Mouse (Mus musculus) stomach, embryonic 16.5 days (tissue): ENCODE data around the gene Coil. TPM values are rescaled to one million over a fixed set of nuclear protein-coding genes. Genes with fewer than 3 reads are reported as not detected.
A peak's percentile ranks its signal among the peaks of the same experiment; 100 is the strongest.
"Not testable (repeated sequence)": the region's sequence is repeated elsewhere in the genome, so short reads cannot be mapped to it uniquely, and the experiment has no call there.

Source experiments
- ATAC-seq: fragments of 200-750 bp; cut with Nextera tagmentation; 2 replicates; pipeline ENCODE4 v1.8.0; 2017; ENCODE audit warnings: moderate number of reproducible peaks, moderate TSS enrichment; ENCODE audit not compliant: insufficient read depth, low FRiP score
- H3K27ac ChIP-seq: fragments of 300-500 bp; sonication (generic); 2 replicates; pipeline ENCODE4 v1.5.1; 2014; ENCODE audit warnings: low read length
- H3K27me3 ChIP-seq: fragments of 300-500 bp; sonication (generic); 2 replicates; pipeline ENCODE4 v1.6.1; 2014; ENCODE audit warnings: low read length, control low read depth, mixed read lengths; ENCODE audit not compliant: control insufficient read depth, insufficient read depth
- H3K36me3 ChIP-seq: fragments of 300-500 bp; sonication (generic); 2 replicates; pipeline ENCODE4 v1.6.1; 2014; ENCODE audit warnings: low read length; ENCODE audit not compliant: control insufficient read depth, insufficient read depth
- H3K4me1 ChIP-seq: fragments of 300-500 bp; sonication (generic); 2 replicates; pipeline ENCODE4 v1.6.1; 2014; ENCODE audit warnings: low read length, control low read depth, mixed read lengths; ENCODE audit not compliant: control insufficient read depth, insufficient read depth
- H3K4me2 ChIP-seq: fragments of 300-500 bp; sonication (generic); 2 replicates; pipeline ENCODE4 v1.6.1; 2014; ENCODE audit warnings: low read depth, low read length, mixed read lengths
- H3K4me3 ChIP-seq: fragments of 300-500 bp; sonication (generic); replicated peaks from 2 replicates; pipeline ENCODE4 v1.5.1; 2014; ENCODE audit warnings: mild to moderate bottlenecking, low read length
- H3K9ac ChIP-seq: fragments of 300-500 bp; sonication (generic); 2 replicates; pipeline ENCODE4 v1.6.1; 2014; ENCODE audit warnings: low read length
- H3K9me3 ChIP-seq: fragments of 300-500 bp; sonication (generic); replicated peaks from 2 replicates; pipeline ENCODE4 v1.6.1; 2016; ENCODE audit warnings: low read length, control low read depth; ENCODE audit not compliant: control insufficient read depth
- WGBS: fragments of 180-500 bp; shearing (Covaris S2); extraction: QIAGEN DNeasy Blood & Tissue Kit; methylation state at CpG from one replicate; pipeline ENCODE4 v1.1.7; 2014; 5-methylcytosine and 5-hydroxymethylcytosine counted together
- polyA plus RNA-seq: library from polyadenylated mRNA; unstranded; fragments of >200 nt; fragmentation: Nextera tagmentation; extraction: Ambion mirVana; gene quantifications from 2 replicates; pipeline ENCODE4 v1.2.1, GENCODE M21; 2015

The Coil gene
- polyA plus RNA-seq, 1 experiment from 2014 or later = 10.7 TPM

GRCm38 (mm10) chr11:89035552-89035951 is 65.5 kb downstream of the Coil start:
- 78% methylated on average over 3 of the region's 3 CpGs for WGBS
- Histone ChIP-seq H3K27me3 (no peaks in the 10 kb centered on the region), H3K9me3 (no peaks in the 10 kb centered on the region), H3K4me2 (no peak overlapping the region), H3K36me3 (peaks cover 4% of the 10 kb centered on the region; the same call in 1 of the 2 replicates), H3K4me1 (no peaks in the 10 kb centered on the region), H3K4me3 (no peak overlapping the region), H3K9ac (no peak overlapping the region), H3K27ac (no peak overlapping the region)
- ATAC-seq = no peak

- H3K9me3 ChIP-seq = no peaks in the 10 kb centered on the region
- H3K4me3 ChIP-seq = no peak overlapping the region
- no peak overlapping the region for H3K4me2 ChIP-seq
- no peak for ATAC-seq
- H3K27me3 ChIP-seq = no peaks in the 10 kb centered on the region
- H3K36me3 ChIP-seq = peaks cover 4% of the 10 kb centered on the region; the same call in 1 of the 2 replicates
- H3K27ac ChIP-seq = no peak overlapping the region
- H3K4me1 ChIP-seq = no peaks in the 10 kb centered on the region
- WGBS = 85% methylated on average over 6 of the region's 6 CpGs
- no peak overlapping the region for H3K9ac ChIP-seq
Observed at GRCm38 (mm10) chr11:89038496-89038895, 68.4 kb downstream of the Coil start.

- H3K4me1 ChIP-seq = no peaks in the 10 kb centered on the region
- no peak overlapping the region for H3K4me2 ChIP-seq
- no peak overlapping the region for H3K9ac ChIP-seq
- ATAC-seq = 0 out of 2 replicates have a peak, but pooled peaks have one; percentile 29
- H3K27me3 ChIP-seq = no peaks in the 10 kb centered on the region
- peaks cover 4% of the 10 kb centered on the region for H3K36me3 ChIP-seq
- H3K9me3 ChIP-seq = no peaks in the 10 kb centered on the region
- H3K27ac ChIP-seq = no peak overlapping the region
- no peak overlapping the region for H3K4me3 ChIP-seq
- WGBS = 29% methylated on average over 3 of the region's 3 CpGs
Observed at GRCm38 (mm10) chr11:89039325-89039724, 69.3 kb downstream of the Coil start.

GRCm38 (mm10) chr11:89041073-89041472 is 71.0 kb downstream of the Coil start:
- not testable (repeated sequence) for H3K4me1 ChIP-seq, H3K9me3 ChIP-seq, H3K27ac ChIP-seq, H3K9ac ChIP-seq, H3K4me2 ChIP-seq, ATAC-seq, H3K27me3 ChIP-seq, H3K4me3 ChIP-seq
- peaks cover 19% of the 10 kb centered on the region for H3K36me3 ChIP-seq
- 88% methylated on average over 6 of the region's 7 CpGs for WGBS

Other genes with a start within 250 kb of the Coil start
- 28.5 and 30.9 TPM in 2 replicates for gene Akap1, start 105.7 kb upstream of the Coil start, polyA plus RNA-seq
- 88.2 and 93.1 TPM in 2 replicates for gene Scpep1, start 14.8 kb upstream of the Coil start, polyA plus RNA-seq
- gene Elobl, start 3.3 kb upstream of the Coil start, polyA plus RNA-seq = not detected in 2 replicates
- 27.8 and 29.0 TPM in 2 replicates for gene Trim25, start 29.1 kb downstream of the Coil start, polyA plus RNA-seq
- gene Dgke, start 96.6 kb downstream of the Coil start, polyA plus RNA-seq = 3.2 and 3.6 TPM in 2 replicates
- gene Gm525, start 103.6 kb downstream of the Coil start, polyA plus RNA-seq = 1.3 and 2.1 TPM in 2 replicates